Mouse (Mus musculus) cerebellum, adult 9-10 months (tissue): ENCODE results near the gene Ttyh1.
A peak's percentile ranks its signal among the peaks of the same experiment; 100 is the strongest.

Source experiments
- DNase-seq: peaks from one replicate; pipeline ENCODE4 v3.0.0; 2022

The Ttyh1 gene

GRCm38 (mm10) chr7:4119344-4119902 lies at the start of gene Ttyh1:
Gene Ttyh1, plus strand, starts transcription at chr7:4119408.
- DNase-seq = peak; percentile 81

- no peak for DNase-seq
Measured at GRCm38 (mm10) chr7:4071066-4071465, 48.1 kb upstream of the Ttyh1 start.

GRCm38 (mm10) chr7:4073144-4073543 lies 46.1 kb upstream of the Ttyh1 start:
- DNase-seq = no peak

GRCm38 (mm10) chr7:4079511-4079910 lies 39.7 kb upstream of the Ttyh1 start:
- no peak for DNase-seq

- DNase-seq = no peak
Measured at GRCm38 (mm10) chr7:4080552-4080951, 38.7 kb upstream of the Ttyh1 start.

- DNase-seq = no peak
Measured at GRCm38 (mm10) chr7:4081706-4082105, 37.5 kb upstream of the Ttyh1 start.

- DNase-seq = no peak
Measured at GRCm38 (mm10) chr7:4082804-4083203, 36.4 kb upstream of the Ttyh1 start.

GRCm38 (mm10) chr7:4084161-4084560 lies 35.0 kb upstream of the Ttyh1 start:
- DNase-seq = no peak

GRCm38 (mm10) chr7:4085562-4085961 lies 33.6 kb upstream of the Ttyh1 start:
- no peak for DNase-seq

GRCm38 (mm10) chr7:4087238-4087895 lies 31.8 kb upstream of the Ttyh1 start:
- DNase-seq = no peak

- no peak for DNase-seq
Measured at GRCm38 (mm10) chr7:4087896-4088480, 31.2 kb upstream of the Ttyh1 start.

- DNase-seq = no peak
Measured at GRCm38 (mm10) chr7:4088679-4089078, 30.5 kb upstream of the Ttyh1 start.

GRCm38 (mm10) chr7:4091170-4091569 lies 28.0 kb upstream of the Ttyh1 start:
- DNase-seq = no peak

- DNase-seq = no peak
Measured at GRCm38 (mm10) chr7:4098301-4098700, 20.9 kb upstream of the Ttyh1 start.

- no peak for DNase-seq
Measured at GRCm38 (mm10) chr7:4098832-4099231, 20.4 kb upstream of the Ttyh1 start.

- no peak for DNase-seq
Measured at GRCm38 (mm10) chr7:4101144-4101543, 18.1 kb upstream of the Ttyh1 start.

GRCm38 (mm10) chr7:4103411-4103810 lies 15.8 kb upstream of the Ttyh1 start:
- peak; percentile 76 for DNase-seq

GRCm38 (mm10) chr7:4111766-4112165 lies 7.4 kb upstream of the Ttyh1 start:
- no peak for DNase-seq

GRCm38 (mm10) chr7:4117050-4117814 lies 2.0 kb upstream of the Ttyh1 start:
- no peak for DNase-seq

GRCm38 (mm10) chr7:4119976-4120921 lies 1.0 kb downstream of the Ttyh1 start:
- DNase-seq = peak; percentile 65

- peak; percentile 40 for DNase-seq
Measured at GRCm38 (mm10) chr7:4122076-4122768, 3.0 kb downstream of the Ttyh1 start.

GRCm38 (mm10) chr7:4122783-4123182 lies 3.6 kb downstream of the Ttyh1 start:
- peak; percentile 40 for DNase-seq
